Mouse (Mus musculus): ENCODE data around the gene Pwwp2b. TPM values are rescaled to one million over a fixed set of nuclear protein-coding genes. Genes with fewer than 3 reads are reported as not detected.

The Pwwp2b gene
- polyA plus RNA-seq, 1 experiment from 2014 or later = 12.9 TPM

DNA sequence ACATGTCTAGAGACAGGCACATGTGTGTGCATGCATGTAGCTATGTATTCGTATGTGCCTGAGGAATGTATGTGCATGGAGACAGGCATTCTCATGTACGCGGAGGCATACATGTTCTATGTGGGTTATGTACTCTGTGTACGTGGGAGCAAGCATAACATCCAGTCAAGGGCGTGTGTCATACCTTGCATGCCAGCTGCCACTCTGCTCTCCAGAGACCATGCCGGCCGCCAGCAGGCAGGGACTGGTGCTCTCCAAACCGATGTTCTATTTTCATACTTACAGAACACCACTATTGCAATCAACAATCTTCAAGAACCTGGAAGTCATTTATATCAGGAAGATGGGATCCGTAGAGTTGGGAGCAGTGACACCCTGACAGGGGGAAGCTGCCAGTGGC lies 31.8 kb upstream of the Pwwp2b start:
- TF ChIP-seq CTCF (IDR thresholded peaks at IDR 0.05; ENCODE audit: low read depth) = no peak
- no peak for ATAC-seq
- no peak overlapping the region for H3K4me3 ChIP-seq (ENCODE audit: low read depth, low read length)
- no peak overlapping the region for H3K27ac ChIP-seq (ENCODE audit: low read depth, low read length)
- WGBS = 94% methylated on average over 9 of the region's 9 CpGs
- no peak overlapping the region for H3K4me2 ChIP-seq (replicated peaks; ENCODE audit: low read depth)
- no peaks in the 10 kb centered on the region for H3K9me3 ChIP-seq (ENCODE audit: control insufficient read depth)
- H3K9ac ChIP-seq (ENCODE audit: low read depth, low read length) = no peak overlapping the region
- H3K27me3 ChIP-seq (replicated peaks; ENCODE audit: control insufficient read depth, insufficient read depth, low read length) = no peaks in the 10 kb centered on the region
- H3K4me1 ChIP-seq (replicated peaks; ENCODE audit: control insufficient read depth, insufficient read depth, low read length) = no peaks in the 10 kb centered on the region
- H3K36me3 ChIP-seq (ENCODE audit: control insufficient read depth, insufficient read depth) = no peaks in the 10 kb centered on the region

- no peaks in the 10 kb centered on the region for H3K27me3 ChIP-seq (replicated peaks; ENCODE audit: control insufficient read depth, insufficient read depth, low read length)
- no peak overlapping the region for H3K4me3 ChIP-seq (ENCODE audit: low read depth, low read length)
- H3K9me3 ChIP-seq (ENCODE audit: control insufficient read depth) = no peaks in the 10 kb centered on the region
- ATAC-seq = no peak
- no peak overlapping the region for H3K27ac ChIP-seq (ENCODE audit: low read depth, low read length)
- H3K4me1 ChIP-seq (replicated peaks; ENCODE audit: control insufficient read depth, insufficient read depth, low read length) = no peaks in the 10 kb centered on the region
- H3K9ac ChIP-seq (ENCODE audit: low read depth, low read length) = no peak overlapping the region
- 84% methylated on average over 7 of the region's 7 CpGs for WGBS
- no peaks in the 10 kb centered on the region for H3K36me3 ChIP-seq (ENCODE audit: control insufficient read depth, insufficient read depth)
- no peak overlapping the region for H3K4me2 ChIP-seq (replicated peaks; ENCODE audit: low read depth)
- no peak for TF ChIP-seq CTCF (IDR thresholded peaks at IDR 0.05; ENCODE audit: low read depth)
These were observed 31.2 kb upstream of the Pwwp2b start for GRCm38 (mm10) chr7:139217046-139217445.

GRCm38 (mm10) chr7:139218641-139219415 lies 29.5 kb upstream of the Pwwp2b start:
- Histone ChIP-seq H3K27me3 (replicated peaks; ENCODE audit: control insufficient read depth, insufficient read depth, low read length) (no peaks in the 10 kb centered on the region), H3K9me3 (ENCODE audit: control insufficient read depth) (no peaks in the 10 kb centered on the region), H3K4me2 (replicated peaks; ENCODE audit: low read depth) (no peak overlapping the region), H3K4me1 (replicated peaks; ENCODE audit: control insufficient read depth, insufficient read depth, low read length) (no peaks in the 10 kb centered on the region), H3K27ac (ENCODE audit: low read depth, low read length) (no peak overlapping the region), H3K4me3 (ENCODE audit: low read depth, low read length) (no peak overlapping the region), H3K36me3 (ENCODE audit: control insufficient read depth, insufficient read depth) (no peaks in the 10 kb centered on the region), H3K9ac (ENCODE audit: low read depth, low read length) (no peak overlapping the region)
- WGBS = 64% methylated on average over 6 of the region's 6 CpGs
- no peak for TF ChIP-seq CTCF (IDR thresholded peaks at IDR 0.05; ENCODE audit: low read depth)
- no peak for ATAC-seq

- Histone ChIP-seq H3K9me3 (ENCODE audit: control insufficient read depth) (no peaks in the 10 kb centered on the region), H3K9ac (ENCODE audit: low read depth, low read length) (no peak overlapping the region), H3K4me1 (replicated peaks; ENCODE audit: control insufficient read depth, insufficient read depth, low read length) (no peaks in the 10 kb centered on the region), H3K36me3 (ENCODE audit: control insufficient read depth, insufficient read depth) (no peaks in the 10 kb centered on the region), H3K27ac (ENCODE audit: low read depth, low read length) (no peak overlapping the region), H3K4me2 (replicated peaks; ENCODE audit: low read depth) (no peak overlapping the region), H3K27me3 (replicated peaks; ENCODE audit: control insufficient read depth, insufficient read depth, low read length) (no peaks in the 10 kb centered on the region), H3K4me3 (ENCODE audit: low read depth, low read length) (no peak overlapping the region)
- ATAC-seq = no peak
- 81% methylated on average over 5 of the region's 5 CpGs for WGBS
- TF ChIP-seq CTCF (IDR thresholded peaks at IDR 0.05; ENCODE audit: low read depth) = no peak
These were observed 28.8 kb upstream of the Pwwp2b start for GRCm38 (mm10) chr7:139219486-139219885.

DNA sequence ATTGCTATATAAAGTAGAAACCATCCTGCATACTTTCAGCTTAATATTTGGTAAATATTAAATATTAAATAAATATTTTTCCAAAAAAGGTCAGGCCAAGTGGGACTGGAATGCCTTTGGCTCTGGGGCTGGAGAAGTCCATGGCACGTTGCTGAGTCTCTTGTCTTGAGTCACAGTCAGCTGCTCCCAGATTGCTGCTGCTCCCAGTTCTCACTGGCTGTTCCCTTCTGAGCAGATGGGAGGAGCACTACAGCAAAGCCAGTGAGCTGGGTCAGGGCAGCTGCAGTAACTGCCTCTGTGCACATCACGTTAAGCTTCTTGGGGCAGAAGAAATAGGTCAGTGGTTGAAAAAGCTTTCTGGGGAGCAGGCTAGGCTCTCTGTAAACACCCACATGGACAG lies 28.0 kb upstream of the Pwwp2b start:
- Histone ChIP-seq H3K36me3 (ENCODE audit: control insufficient read depth, insufficient read depth) (no peaks in the 10 kb centered on the region), H3K27ac (ENCODE audit: low read depth, low read length) (no peak overlapping the region), H3K4me3 (ENCODE audit: low read depth, low read length) (no peak overlapping the region), H3K4me2 (replicated peaks; ENCODE audit: low read depth) (no peak overlapping the region), H3K9me3 (ENCODE audit: control insufficient read depth) (no peaks in the 10 kb centered on the region), H3K27me3 (replicated peaks; ENCODE audit: control insufficient read depth, insufficient read depth, low read length) (no peaks in the 10 kb centered on the region), H3K4me1 (replicated peaks; ENCODE audit: control insufficient read depth, insufficient read depth, low read length) (no peaks in the 10 kb centered on the region), H3K9ac (ENCODE audit: low read depth, low read length) (no peak overlapping the region)
- WGBS = 41% methylated on average over 2 of the region's 2 CpGs
- no peak for ATAC-seq
- TF ChIP-seq CTCF (IDR thresholded peaks at IDR 0.05; ENCODE audit: low read depth) = peak; percentile 34

GRCm38 (mm10) chr7:139221072-139221471 lies 27.2 kb upstream of the Pwwp2b start:
- no peaks in the 10 kb centered on the region for H3K9me3 ChIP-seq (ENCODE audit: control insufficient read depth)

More at GRCm38 (mm10) chr7:139221072-139221471, 27.2 kb upstream of the Pwwp2b start:
- H3K36me3 ChIP-seq (ENCODE audit: control insufficient read depth, insufficient read depth) = no peaks in the 10 kb centered on the region
- no peak overlapping the region for H3K4me2 ChIP-seq (replicated peaks; ENCODE audit: low read depth)
- WGBS = 80% methylated on average over 5 of the region's 5 CpGs
- H3K9ac ChIP-seq (ENCODE audit: low read depth, low read length) = no peak overlapping the region
- ATAC-seq = no peak
- no peaks in the 10 kb centered on the region for H3K27me3 ChIP-seq (replicated peaks; ENCODE audit: control insufficient read depth, insufficient read depth, low read length)
- no peak overlapping the region for H3K27ac ChIP-seq (ENCODE audit: low read depth, low read length)
- H3K4me1 ChIP-seq (replicated peaks; ENCODE audit: control insufficient read depth, insufficient read depth, low read length) = no peaks in the 10 kb centered on the region
- no peak overlapping the region for H3K4me3 ChIP-seq (ENCODE audit: low read depth, low read length)
- no peak for TF ChIP-seq CTCF (IDR thresholded peaks at IDR 0.05; ENCODE audit: low read depth)
